Mouse (Mus musculus) embryo, embryonic 11.5 days (tissue): ENCODE data around the gene Tmppe.

Source experiments
- DNase-seq: peaks from one replicate; pipeline ENCODE4 v3.0.0-alpha.2; 2012; ENCODE audit warnings: low read depth, low spot score

Gene Tmppe

GRCm38 (mm10) chr9:114394677-114395076, 6.2 kb upstream of the Tmppe start:
- no peak for DNase-seq

- no peak for DNase-seq
These were observed 5.6 kb upstream of the Tmppe start for GRCm38 (mm10) chr9:114395258-114395657.

DNA sequence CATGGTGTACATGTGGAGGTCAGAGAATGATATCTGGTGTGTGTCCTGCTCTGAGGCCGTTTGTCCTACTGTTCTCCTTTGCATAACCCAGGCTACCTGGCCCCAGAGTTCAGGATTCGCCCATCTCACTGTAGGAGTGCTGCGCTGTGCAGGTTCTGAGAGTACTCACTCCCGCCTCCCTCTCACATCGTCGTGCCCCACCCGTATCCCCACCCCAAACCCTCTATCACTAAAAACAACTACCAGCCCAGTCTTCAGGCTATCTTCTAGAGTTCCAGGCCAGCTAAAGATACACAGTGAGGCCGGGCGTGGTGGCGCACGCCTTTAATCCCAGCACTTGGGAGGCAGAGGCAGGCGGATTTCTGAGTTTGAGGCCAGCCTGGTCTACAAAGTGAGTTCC, 1.2 kb upstream of the Tmppe start:
- DNase-seq, result no peak

GRCm38 (mm10) chr9:114400588-114400948, 337 bp upstream of the Tmppe start:
- no peak for DNase-seq

DNA sequence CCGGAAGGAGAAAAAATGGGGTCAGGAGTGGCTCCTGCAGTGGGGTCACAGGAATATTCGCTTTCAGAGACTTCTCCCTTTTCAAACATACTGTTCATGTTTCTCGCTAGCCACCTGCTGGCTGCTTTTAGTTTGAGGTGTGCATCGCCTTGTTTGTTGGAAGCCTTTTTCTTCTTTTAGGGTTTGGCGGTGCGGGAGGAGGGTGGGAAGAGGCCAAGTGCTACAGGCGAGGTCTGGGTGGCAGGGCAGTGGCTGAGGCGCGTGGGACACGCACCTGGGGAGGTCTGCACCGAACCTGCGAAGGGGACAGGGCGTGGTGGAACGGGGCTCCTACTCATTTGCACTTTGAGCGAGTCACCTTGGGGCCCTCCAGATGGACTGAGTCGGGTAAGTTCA, 778 bp downstream of the Tmppe start:
- no peak for DNase-seq

- DNase-seq, result no peak
These were observed 6.8 kb downstream of the Tmppe start for GRCm38 (mm10) chr9:114407676-114408075.

DNA sequence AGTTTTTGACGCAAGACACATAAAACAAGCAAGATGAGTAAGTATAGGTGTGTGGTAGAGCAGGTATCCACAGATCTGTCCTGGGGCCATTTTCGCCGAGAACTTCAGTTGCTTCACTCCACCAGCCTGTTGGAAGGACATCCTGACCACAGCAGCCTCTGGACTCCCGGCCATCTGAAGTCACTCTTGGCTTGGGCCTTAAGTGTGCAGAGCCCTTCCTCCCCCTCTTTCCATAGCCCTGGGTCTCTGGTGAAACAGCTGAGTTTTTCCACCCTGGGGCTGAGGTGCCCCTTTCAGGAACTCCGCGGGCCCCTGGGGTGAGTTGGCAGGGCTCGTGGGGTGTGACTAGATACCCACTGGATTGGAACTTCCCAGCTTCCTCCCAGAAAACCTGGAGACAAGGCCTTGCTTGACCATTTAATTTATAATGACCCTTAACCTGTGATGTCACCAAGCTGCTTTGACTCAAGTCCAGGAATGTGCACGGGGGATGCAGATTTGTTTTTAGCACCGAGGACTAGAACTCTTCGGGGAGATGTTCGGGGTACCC, 9.5 kb downstream of the Tmppe start:
- DNase-seq, result no peak

GRCm38 (mm10) chr9:114411295-114411694, 10.4 kb downstream of the Tmppe start:
- no peak for DNase-seq

- DNase-seq, result no peak
These were observed 11.5 kb downstream of the Tmppe start for GRCm38 (mm10) chr9:114412406-114412805.

DNA sequence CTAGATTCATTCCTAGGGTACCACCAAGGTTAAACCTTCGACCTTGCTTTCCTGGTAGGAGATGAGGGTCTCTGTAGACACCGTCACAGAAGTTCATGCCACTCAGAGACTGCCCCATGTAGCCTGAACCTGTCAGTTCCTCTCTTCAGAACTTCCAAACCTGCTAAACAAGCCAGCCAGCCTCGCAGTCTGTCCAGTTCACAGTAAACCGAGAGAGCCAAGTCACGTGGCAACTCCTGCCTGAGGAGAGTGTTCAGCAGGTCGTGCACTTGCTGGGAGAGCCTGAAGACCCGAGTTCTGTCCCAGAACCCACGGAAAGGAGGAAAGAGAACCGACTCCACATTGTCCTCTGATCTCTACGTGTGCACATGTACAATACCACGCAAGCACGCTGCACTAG, 13.0 kb downstream of the Tmppe start:
- no peak for DNase-seq

DNA sequence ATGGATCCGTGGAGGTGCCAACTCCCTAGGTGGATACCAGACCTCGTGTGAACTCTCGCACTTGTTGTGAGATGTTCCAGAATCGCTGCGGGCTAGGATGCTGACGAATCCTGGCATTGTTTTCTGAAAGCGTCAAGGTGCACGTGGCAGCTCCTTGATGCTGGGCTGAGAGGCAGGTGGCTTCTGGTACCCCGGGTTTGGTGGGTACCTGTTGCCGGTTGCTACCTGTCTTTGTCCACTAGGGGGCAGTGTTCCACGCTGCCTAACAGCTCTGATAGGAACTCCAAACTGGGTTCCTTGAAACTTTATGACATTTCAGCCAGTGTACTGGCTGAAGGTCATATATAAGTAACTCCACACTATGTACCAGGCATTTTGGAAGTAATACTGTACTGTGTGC, 14.8 kb downstream of the Tmppe start:
- DNase-seq, result peak; percentile 63

DNA sequence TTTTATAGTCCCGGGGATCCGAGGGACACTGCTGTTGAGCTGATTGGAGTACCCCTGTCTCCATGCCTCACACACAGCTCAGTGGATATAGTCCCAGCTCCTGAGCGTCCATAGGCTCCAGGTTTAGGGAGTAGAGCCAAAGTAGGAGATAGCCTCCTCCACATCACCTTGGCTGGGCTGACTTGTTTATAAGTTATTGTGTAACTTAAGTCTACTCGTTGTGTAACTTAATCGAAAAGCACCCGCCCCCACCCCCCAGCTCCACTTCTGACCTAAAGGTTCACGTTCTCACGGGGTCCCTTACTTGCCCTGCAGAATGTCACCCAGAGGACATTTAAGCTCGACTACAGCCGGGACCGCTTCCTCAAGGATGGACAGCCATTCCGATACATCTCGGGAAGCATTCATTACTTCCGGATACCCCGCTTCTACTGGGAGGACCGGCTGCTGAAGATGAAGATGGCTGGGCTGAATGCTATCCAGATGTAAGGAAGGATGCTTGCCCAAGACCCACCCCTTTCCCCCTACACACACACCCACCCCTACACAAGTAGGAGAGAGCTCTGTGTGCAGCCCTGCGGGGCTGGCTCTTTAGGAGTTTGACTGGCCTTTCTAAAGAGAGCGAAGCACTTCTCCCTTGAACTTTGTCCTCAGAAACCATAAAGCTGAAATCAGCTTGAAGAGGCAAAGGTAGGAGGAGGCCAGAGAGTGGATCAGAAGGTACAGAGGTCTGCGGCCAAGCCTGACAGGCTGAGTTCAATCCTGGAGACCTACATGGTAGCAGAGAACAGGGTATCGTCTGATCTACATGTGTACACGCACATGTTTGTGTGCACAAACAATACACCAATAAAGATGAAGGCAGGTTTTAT, 16.0 kb downstream of the Tmppe start:
- no peak for DNase-seq

GRCm38 (mm10) chr9:114418187-114418586, 17.3 kb downstream of the Tmppe start:
- DNase-seq, result peak; percentile 31

GRCm38 (mm10) chr9:114420443-114420842, 19.5 kb downstream of the Tmppe start:
- DNase-seq, result no peak

DNA sequence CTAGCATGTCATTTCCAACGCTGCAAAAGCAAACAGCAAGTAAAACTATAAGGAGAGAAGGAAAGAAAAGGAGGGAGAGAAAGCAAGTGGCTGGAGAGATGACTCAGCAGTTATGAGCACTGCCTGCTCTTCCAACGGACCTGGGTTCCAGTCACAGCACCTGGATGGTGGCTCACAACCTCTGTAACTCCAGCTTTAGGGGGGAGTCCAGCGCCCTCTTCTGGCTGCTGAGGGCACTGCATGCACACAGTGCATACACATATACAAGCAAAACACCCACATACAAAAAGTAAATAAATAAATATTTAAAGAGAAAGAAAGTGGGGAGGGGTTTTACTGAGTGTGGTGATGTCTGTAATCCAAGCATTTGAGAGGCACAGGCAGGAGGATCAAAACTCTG, 20.1 kb downstream of the Tmppe start:
- DNase-seq, result no peak

GRCm38 (mm10) chr9:114421797-114422196, 20.9 kb downstream of the Tmppe start:
- DNase-seq, result no peak

- no peak for DNase-seq
These were observed 24.7 kb downstream of the Tmppe start for GRCm38 (mm10) chr9:114425576-114425975.

GRCm38 (mm10) chr9:114426201-114426600, 25.3 kb downstream of the Tmppe start:
- DNase-seq, result no peak

DNA sequence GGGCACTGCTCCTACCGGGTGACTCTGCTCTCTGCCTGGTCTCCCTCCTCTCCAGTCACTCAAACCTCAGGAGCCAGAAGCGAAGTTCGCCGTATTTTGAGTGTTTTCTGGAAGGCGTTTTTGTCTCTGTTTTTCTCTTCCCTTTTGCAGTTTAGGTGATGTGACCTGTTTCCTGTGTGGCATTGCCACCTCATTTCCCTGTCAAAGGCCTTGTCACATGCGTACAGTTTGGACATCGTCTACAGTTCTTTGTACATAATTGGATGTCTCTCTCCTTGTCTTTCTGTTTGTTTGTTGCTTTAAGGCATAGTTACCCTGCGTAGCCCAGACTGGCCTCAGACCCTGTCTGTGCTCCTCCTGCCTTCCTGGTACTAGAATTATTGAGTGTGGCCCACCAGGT, 26.5 kb downstream of the Tmppe start:
- DNase-seq, result no peak

- no peak for DNase-seq
These were observed 27.4 kb downstream of the Tmppe start for GRCm38 (mm10) chr9:114428103-114428834.

DNA sequence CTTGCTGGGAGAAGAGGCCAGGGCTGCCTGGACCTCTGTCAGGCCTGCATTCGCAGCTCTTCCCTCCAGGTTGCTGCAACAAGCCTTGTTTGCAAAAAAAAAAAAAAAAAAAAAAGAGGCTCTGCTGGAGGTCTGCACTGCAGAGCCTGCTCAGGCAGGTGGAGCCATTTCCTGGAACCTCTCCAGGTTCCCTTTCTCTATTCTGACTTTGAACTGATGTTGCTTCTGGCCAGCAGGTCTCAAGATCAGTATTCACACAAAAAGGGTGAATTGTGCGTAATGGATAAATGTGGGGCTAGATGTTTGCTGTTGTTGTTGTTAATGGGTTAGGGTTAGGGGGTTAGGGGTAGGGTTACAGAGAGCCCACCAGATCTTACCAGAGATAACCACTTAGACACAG, 34.8 kb downstream of the Tmppe start:
- no peak for DNase-seq

DNA sequence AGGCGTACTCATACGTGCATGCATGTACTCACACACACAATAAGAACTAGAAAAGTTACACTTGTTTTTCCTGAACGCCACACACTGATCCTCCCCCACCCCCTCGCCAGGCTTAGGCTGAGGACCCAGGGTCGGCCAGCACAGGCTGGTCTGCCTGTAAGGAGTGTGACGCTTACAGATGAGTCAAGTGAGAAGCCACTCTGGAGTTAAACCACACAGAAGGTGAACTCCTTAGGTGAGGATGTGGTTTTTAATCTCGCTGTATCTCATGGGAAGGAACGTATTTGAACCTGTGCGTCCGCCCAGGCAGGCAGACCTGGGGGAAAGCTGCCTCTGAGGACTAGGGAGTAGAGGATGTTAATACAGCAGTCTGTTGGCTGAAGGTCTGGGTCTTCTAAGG, 39.6 kb downstream of the Tmppe start:
- no peak for DNase-seq

- no peak for DNase-seq
These were observed 41.3 kb downstream of the Tmppe start for GRCm38 (mm10) chr9:114442225-114442624.
